Comparison of ENCODE assay signal across 16 mouse cellular contexts in the genomic region with DNA sequence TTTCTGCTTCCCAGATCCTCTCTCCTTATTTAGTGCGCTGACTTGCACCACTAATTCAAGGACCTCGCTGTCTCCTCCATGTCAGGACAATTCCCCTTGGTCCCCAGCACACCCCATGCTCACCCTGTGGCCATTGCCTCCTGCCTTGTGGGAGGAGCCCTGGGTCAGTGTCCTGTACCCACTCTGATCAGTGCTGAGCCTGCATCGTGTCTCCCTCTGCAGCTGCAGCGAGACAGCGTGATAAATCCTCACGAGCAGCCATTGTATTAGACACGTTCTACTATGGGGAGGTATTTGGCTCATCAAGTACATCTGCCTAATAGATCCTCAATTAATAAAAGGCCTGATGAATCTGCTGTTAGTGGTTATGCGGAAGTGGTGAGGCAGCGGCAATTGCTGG.
DNase-seq lines count a peak whose midpoint lies in the region; ATAC-seq and TF ChIP-seq lines count a peak whose summit lies in the region.
"Had no signal": no experiment of that assay in that cellular context is flagged by ENCODE, and none has a peak within 500 bp of the region (broad histone marks: within the 10 kb centered on the region; RNA-seq: fewer than 3 reads in every experiment).

No protein-coding gene starts in this region.

- H3K27me3 ChIP-seq in midbrain, embryonic 13.5 days, result no peaks in the 10 kb centered on the region
- H3K27me3 ChIP-seq in midbrain, embryonic 11.5 days (ENCODE audit: control insufficient read depth, insufficient read depth, low read length), result no peaks in the 10 kb centered on the region
- H3K27me3 ChIP-seq in forebrain, postnatal 0 days (ENCODE audit: insufficient read depth, low read length), result no peaks in the 10 kb centered on the region
- H3K27me3 ChIP-seq in midbrain, embryonic 14.5 days (ENCODE audit: control insufficient read depth, insufficient read depth, low read length), result no peaks in the 10 kb centered on the region

- no peak overlapping the region for H3K4me3 ChIP-seq in midbrain, embryonic 13.5 days (replicated peaks)
- no peak overlapping the region for H3K4me3 ChIP-seq in midbrain, embryonic 11.5 days (ENCODE audit: low read depth, low read length)
- no peak overlapping the region for H3K4me3 ChIP-seq in forebrain, postnatal 0 days (ENCODE audit: low read depth, low read length)
- H3K4me3 ChIP-seq in midbrain, embryonic 14.5 days (replicated peaks; ENCODE audit: low read depth, low read length), result no peak overlapping the region
- no peak overlapping the region for H3K4me3 ChIP-seq in olfactory bulb, adult 2 months (ENCODE audit: insufficient read depth, low read depth, low read length)
- H3K4me3 ChIP-seq: heart, embryonic 15.5 days had no signal

- DNase-seq in midbrain, embryonic 11.5 days (ENCODE audit: low spot score, missing footprints), result no peak
- DNase-seq in forebrain, postnatal 0 days, result peak; percentile 20
- DNase-seq in midbrain, embryonic 14.5 days, result peak; percentile 29
- no peak for DNase-seq in heart, postnatal 14 days
- DNase-seq in gastrocnemius, postnatal 36 days, result no peak
- DNase-seq: adrenal gland, postnatal 36 days; heart, adult 18-20 months; kidney, adult 2 months; kidney, postnatal 36 days; lung, adult 18-20 months; lung, postnatal 36 days; spleen, adult 18-20 months; thymus, adult 18-20 months had no signal

- H3K27ac ChIP-seq in midbrain, embryonic 13.5 days, result peak overlapping the region; percentile 77
- H3K27ac ChIP-seq in midbrain, embryonic 11.5 days (ENCODE audit: low read depth, low read length), result no peak overlapping the region
- peak overlapping the region; percentile 57 for H3K27ac ChIP-seq in forebrain, postnatal 0 days (ENCODE audit: low read depth, low read length)
- H3K27ac ChIP-seq in midbrain, embryonic 14.5 days (replicated peaks; ENCODE audit: low read depth, low read length), result peak overlapping the region; percentile 70
- peak overlapping the region; percentile 47 for H3K27ac ChIP-seq in olfactory bulb, adult 2 months (ENCODE audit: insufficient read depth, low read depth, low read length)
- H3K27ac ChIP-seq: heart, embryonic 15.5 days had no signal

- TF ChIP-seq POLR2A in olfactory bulb, adult 2 months (IDR thresholded peaks at IDR 0.05; ENCODE audit: insufficient read depth, low read depth, low read length), result no peak

- H3K9me3 ChIP-seq in midbrain, embryonic 13.5 days, result no peaks in the 10 kb centered on the region
- H3K9me3 ChIP-seq in midbrain, embryonic 11.5 days (ENCODE audit: control insufficient read depth, low read length), result no peaks in the 10 kb centered on the region
- H3K9me3 ChIP-seq in forebrain, postnatal 0 days (ENCODE audit: low read length), result no peaks in the 10 kb centered on the region
- H3K9me3 ChIP-seq in midbrain, embryonic 14.5 days (ENCODE audit: control insufficient read depth, low read length), result no peaks in the 10 kb centered on the region
- H3K9me3 ChIP-seq: heart, embryonic 15.5 days had no signal

- peaks cover 64% of the 10 kb centered on the region for H3K4me1 ChIP-seq in midbrain, embryonic 13.5 days (replicated peaks)
- H3K4me1 ChIP-seq in midbrain, embryonic 11.5 days (ENCODE audit: control insufficient read depth, insufficient read depth, low read length), result peaks cover 5% of the 10 kb centered on the region; the same call in 1 of the 2 replicates
- H3K4me1 ChIP-seq in forebrain, postnatal 0 days (ENCODE audit: insufficient read depth), result peaks cover 42% of the 10 kb centered on the region
- peaks cover 39% of the 10 kb centered on the region for H3K4me1 ChIP-seq in midbrain, embryonic 14.5 days (ENCODE audit: control insufficient read depth, insufficient read depth, low read length)
- H3K4me1 ChIP-seq in olfactory bulb, adult 2 months (ENCODE audit: control insufficient read depth, insufficient read depth, low read length), result peaks cover 68% of the 10 kb centered on the region
- H3K4me1 ChIP-seq: heart, embryonic 15.5 days had no signal

- whole genome bisulfite sequencing in midbrain, embryonic 13.5 days, result 52% methylated on average over 9 of the region's 9 CpGs
- WGBS in midbrain, embryonic 11.5 days, result 67% methylated on average over 9 of the region's 9 CpGs
- WGBS in forebrain, postnatal 0 days, result 34% methylated on average over 9 of the region's 9 CpGs
- WGBS in midbrain, embryonic 14.5 days, result 43% methylated on average over 9 of the region's 9 CpGs
- WGBS in olfactory bulb, adult 2 months, result 25% methylated on average over 9 of the region's 9 CpGs

- H3K36me3 ChIP-seq in midbrain, embryonic 13.5 days, result 0 out of 2 replicates have a peak, but pooled peaks cover 6% of the 10 kb centered on the region
- H3K36me3 ChIP-seq in midbrain, embryonic 11.5 days (ENCODE audit: control insufficient read depth, insufficient read depth, low read length), result no peaks in the 10 kb centered on the region
- no peaks in the 10 kb centered on the region for H3K36me3 ChIP-seq in forebrain, postnatal 0 days (ENCODE audit: insufficient read depth)
- H3K36me3 ChIP-seq in midbrain, embryonic 14.5 days (ENCODE audit: control insufficient read depth, insufficient read depth, low read length), result 0 out of 2 replicates have a peak, but pooled peaks cover 10% of the 10 kb centered on the region
- H3K36me3 ChIP-seq: heart, embryonic 15.5 days had no signal

- H3K4me2 ChIP-seq in midbrain, embryonic 13.5 days (replicated peaks), result no peak overlapping the region
- H3K4me2 ChIP-seq in midbrain, embryonic 11.5 days, result no peak overlapping the region
- no peak overlapping the region for H3K4me2 ChIP-seq in forebrain, postnatal 0 days (ENCODE audit: low read depth)
- no peak overlapping the region for H3K4me2 ChIP-seq in midbrain, embryonic 14.5 days (ENCODE audit: low read length)
- H3K4me2 ChIP-seq: heart, embryonic 15.5 days had no signal

- peak; percentile 34; the same call in 1 of the 2 replicates for ATAC-seq in midbrain, embryonic 13.5 days
- ATAC-seq in midbrain, embryonic 11.5 days (ENCODE audit: low FRiP score), result no peak
- no peak for ATAC-seq in forebrain, postnatal 0 days
- ATAC-seq in midbrain, embryonic 14.5 days (ENCODE audit: low FRiP score, low TSS enrichment), result 0 out of 2 replicates have a peak, but pooled peaks have one; percentile 25

- intact Hi-C loops in heart, postnatal 14 days (cut with DNase I), result no loop called here
- intact Hi-C loops in gastrocnemius, postnatal 36 days (cut with DNase I), result no loop called here

- TF ChIP-seq CTCF in forebrain, postnatal 0 days (IDR thresholded peaks at IDR 0.05; ENCODE audit: low read depth), result no peak
- no peak for TF ChIP-seq CTCF in olfactory bulb, adult 2 months (IDR thresholded peaks at IDR 0.05; ENCODE audit: insufficient read depth, low read depth, low read length)

- H3K9ac ChIP-seq in midbrain, embryonic 13.5 days (replicated peaks), result peak overlapping the region; percentile 37; the same call in 1 of the 2 replicates
- H3K9ac ChIP-seq in midbrain, embryonic 11.5 days (ENCODE audit: low read length), result no peak overlapping the region
- no peak overlapping the region for H3K9ac ChIP-seq in forebrain, postnatal 0 days
- peak overlapping the region; percentile 20; the same call in 1 of the 2 replicates for H3K9ac ChIP-seq in midbrain, embryonic 14.5 days (replicated peaks; ENCODE audit: low read length)
- H3K9ac ChIP-seq: heart, embryonic 15.5 days had no signal

Comparison
In these comparisons a context has a peak if more than half of its experiments do, and no peak if none do; other contexts are left out.
1. ATAC-seq: peak in midbrain, embryonic 13.5 days (single experiment) and midbrain, embryonic 14.5 days (single experiment); none in midbrain, embryonic 11.5 days (single experiment) and forebrain, postnatal 0 days (single experiment).
2. H3K9ac ChIP-seq: peak in midbrain, embryonic 13.5 days (single experiment) and midbrain, embryonic 14.5 days (single experiment); none in midbrain, embryonic 11.5 days (single experiment) and forebrain, postnatal 0 days (single experiment).
3. DNase-seq: peak in forebrain, postnatal 0 days (single experiment) and midbrain, embryonic 14.5 days (single experiment); none in midbrain, embryonic 11.5 days (single experiment), heart, postnatal 14 days (0 of 2) and gastrocnemius, postnatal 36 days (0 of 2).